Mouse (Mus musculus): ENCODE data around the gene Ubald2. TPM values are rescaled to one million over a fixed set of nuclear protein-coding genes. Genes with fewer than 3 reads are reported as not detected.

Ubald2 gene
- polyA plus RNA-seq, 1 experiment, result 159 TPM

- no peak for TF ChIP-seq POLR2A (IDR thresholded peaks at IDR 0.05; ENCODE audit: borderline replicate concordance, extremely low read depth, low read depth, low read length)
- no peak for TF ChIP-seq CTCF (IDR thresholded peaks at IDR 0.05; ENCODE audit: insufficient read depth, low read length)
- no peak overlapping the region for H3K4me3 ChIP-seq (replicated peaks; ENCODE audit: extremely low read depth, low read depth, low read length)
- DNase-seq, result no peak
- peaks cover 2% of the 10 kb centered on the region for H3K4me1 ChIP-seq (ENCODE audit: control insufficient read depth, insufficient read depth, low read length)
Observed at GRCm38 (mm10) chr11:116488207-116488606, 54.3 kb downstream of the Ubald2 start.

Other genes with a start within 250 kb of the Ubald2 start
- gene Ten1, start 235.2 kb upstream of the Ubald2 start, polyA plus RNA-seq (2012; rRNA removed), result 26.9 and 29.3 TPM in 2 replicates
- 45.6 and 67.9 TPM in 2 replicates for gene Acox1, start 235.0 kb upstream of the Ubald2 start, polyA plus RNA-seq (2012; rRNA removed)
- 3.6 and 16.8 TPM in 2 replicates for gene Evpl, start 196.0 kb upstream of the Ubald2 start, polyA plus RNA-seq (2012; rRNA removed)
- gene Srp68, start 159.9 kb upstream of the Ubald2 start, polyA plus RNA-seq (2012; rRNA removed), result 29.7 and 42.9 TPM in 2 replicates
- gene Galr2, start 153.2 kb upstream of the Ubald2 start, polyA plus RNA-seq (2012; rRNA removed), result 0.10 and 0.18 TPM in 2 replicates
- gene Exoc7, start 126.9 kb upstream of the Ubald2 start, polyA plus RNA-seq (2012; rRNA removed), result 29.9 and 33.2 TPM in 2 replicates
- gene Foxj1, start 98.7 kb upstream of the Ubald2 start, polyA plus RNA-seq (2012; rRNA removed), result 78.4 and 114 TPM in 2 replicates
- 3.0 and 3.6 TPM in 2 replicates for gene Rnf157, start 21.1 kb upstream of the Ubald2 start, polyA plus RNA-seq (2012; rRNA removed)
- gene Qrich2, start 32.1 kb downstream of the Ubald2 start, polyA plus RNA-seq (2012; rRNA removed), result 0.11 and 0.18 TPM in 2 replicates
- 82.4 and 92.0 TPM in 2 replicates for gene Prpsap1, start 60.1 kb downstream of the Ubald2 start, polyA plus RNA-seq (2012; rRNA removed)
- 41.8 and 45.8 TPM in 2 replicates for gene Sphk1, start 96.8 kb downstream of the Ubald2 start, polyA plus RNA-seq (2012; rRNA removed)
- 18.3 and 18.8 TPM in 2 replicates for gene Ube2o, start 147.4 kb downstream of the Ubald2 start, polyA plus RNA-seq (2012; rRNA removed)
- gene Aanat, start 152.3 kb downstream of the Ubald2 start, polyA plus RNA-seq (2012; rRNA removed), result 0.15 TPM in 1 of 2 replicates, not detected in the other
- gene Rhbdf2, start 192.9 kb downstream of the Ubald2 start, polyA plus RNA-seq (2012; rRNA removed), result 82.2 and 87.8 TPM in 2 replicates
- 2.8 and 5.6 TPM in 2 replicates for gene Prcd, start 219.4 kb downstream of the Ubald2 start, polyA plus RNA-seq (2012; rRNA removed)
- 33.6 and 41.2 TPM in 2 replicates for gene Cygb, start 220.2 kb downstream of the Ubald2 start, polyA plus RNA-seq (2012; rRNA removed)

Data from lung, adult 2 months (tissue).